Mouse (Mus musculus) C2C12 (cell line): ENCODE results near the gene Fuca2.

Source experiments
- CEBPB ChIP-seq: IDR thresholded peaks from one replicate; pipeline ENCODE4 v1.6.1; 2011; ENCODE audit warnings: low read depth, mild to moderate bottlenecking, control low read depth, moderate library complexity
- CTCF ChIP-seq: IDR thresholded peaks from one replicate; pipeline ENCODE4 v1.5.1; 2011; ENCODE audit not compliant: control insufficient read depth, insufficient read depth, insufficient read length
- FOSL1 ChIP-seq: IDR thresholded peaks from one replicate; pipeline ENCODE4 v1.8.0; 2011; ENCODE audit warnings: mild to moderate bottlenecking, low read length; ENCODE audit not compliant: poor library complexity, insufficient read depth, severe bottlenecking
- MAX ChIP-seq: IDR thresholded peaks from one replicate; pipeline ENCODE4 v1.6.1; 2011; ENCODE audit warnings: mild to moderate bottlenecking, control low read depth
- MYOD1 ChIP-seq: IDR thresholded peaks from one replicate; pipeline ENCODE4 v1.6.1; 2011; ENCODE audit warnings: low read depth; ENCODE audit not compliant: control insufficient read depth, insufficient read length
- USF1 ChIP-seq: IDR thresholded peaks from one replicate; pipeline ENCODE4 v1.6.1; 2011; ENCODE audit warnings: low read depth, mild to moderate bottlenecking, control low read depth, moderate library complexity

GRCm38 (mm10) chr10:13451640-13452039 lies 47.7 kb upstream of the Fuca2 start:
- no peak for TF ChIP-seq CTCF
- no peak for TF ChIP-seq USF1
- no peak for TF ChIP-seq MAX
- TF ChIP-seq MYOD1, result no peak
- TF ChIP-seq CEBPB, result no peak
- TF ChIP-seq FOSL1, result no peak
